Mouse (Mus musculus): Measurements from ENCODE around the gene Gm960.

Gene Gm960

GRCm38 (mm10) chr19:4698205-4698677, at the start of gene Gm960:
Gene Gm960, minus strand, starts transcription at chr19:4698668.
- peak; percentile 66 for DNase-seq

- no peak for DNase-seq
Observed at GRCm38 (mm10) chr19:4747631-4748312, 49.3 kb upstream of the Gm960 start.

GRCm38 (mm10) chr19:4746611-4747010, 48.1 kb upstream of the Gm960 start:
- DNase-seq: peak; percentile 40

- no peak for DNase-seq
Observed at GRCm38 (mm10) chr19:4745681-4746080, 47.2 kb upstream of the Gm960 start.

GRCm38 (mm10) chr19:4745057-4745456, 46.6 kb upstream of the Gm960 start:
- peak; percentile 55 for DNase-seq

- no peak for DNase-seq
Observed at GRCm38 (mm10) chr19:4744026-4744425, 45.6 kb upstream of the Gm960 start.

- peak; percentile 62 for DNase-seq
Observed at GRCm38 (mm10) chr19:4743524-4743923, 45.1 kb upstream of the Gm960 start.

- no peak for DNase-seq
Observed at GRCm38 (mm10) chr19:4742229-4742628, 43.8 kb upstream of the Gm960 start.

- DNase-seq: no peak
Observed at GRCm38 (mm10) chr19:4741482-4741881, 43.0 kb upstream of the Gm960 start.

- DNase-seq: no peak
Observed at GRCm38 (mm10) chr19:4739762-4740161, 41.3 kb upstream of the Gm960 start.

GRCm38 (mm10) chr19:4739053-4739452, 40.6 kb upstream of the Gm960 start:
- no peak for DNase-seq

- DNase-seq: no peak
Observed at GRCm38 (mm10) chr19:4737866-4738265, 39.4 kb upstream of the Gm960 start.

GRCm38 (mm10) chr19:4733052-4733451, 34.6 kb upstream of the Gm960 start:
- DNase-seq: no peak

GRCm38 (mm10) chr19:4729186-4729585, 30.7 kb upstream of the Gm960 start:
- DNase-seq: no peak

GRCm38 (mm10) chr19:4720671-4721244, 22.3 kb upstream of the Gm960 start:
- peak; percentile 71 for DNase-seq

GRCm38 (mm10) chr19:4720112-4720511, 21.6 kb upstream of the Gm960 start:
- DNase-seq: no peak

GRCm38 (mm10) chr19:4719351-4719764, 20.9 kb upstream of the Gm960 start:
- DNase-seq: peak; percentile 63

- peak; percentile 29 for DNase-seq
Observed at GRCm38 (mm10) chr19:4718716-4719115, 20.2 kb upstream of the Gm960 start.

- DNase-seq: no peak
Observed at GRCm38 (mm10) chr19:4717281-4717680, 18.8 kb upstream of the Gm960 start.

GRCm38 (mm10) chr19:4716756-4717155, 18.3 kb upstream of the Gm960 start:
- DNase-seq: no peak

GRCm38 (mm10) chr19:4713886-4714285, 15.4 kb upstream of the Gm960 start:
- no peak for DNase-seq

GRCm38 (mm10) chr19:4712781-4713526, 14.5 kb upstream of the Gm960 start:
- no peak for DNase-seq

GRCm38 (mm10) chr19:4712156-4712780, 13.8 kb upstream of the Gm960 start:
- DNase-seq: no peak

All from lung, postnatal 10 days (tissue).